Mouse (Mus musculus) ZHBTc4 (cell line): ENCODE measurements around the gene Gnat1.

Experiments used
- DNase-seq: peaks from one replicate; pipeline ENCODE4 v3.0.0-alpha.2; 2011; ENCODE audit warnings: low read depth, low spot score

The Gnat1 gene

DNA sequence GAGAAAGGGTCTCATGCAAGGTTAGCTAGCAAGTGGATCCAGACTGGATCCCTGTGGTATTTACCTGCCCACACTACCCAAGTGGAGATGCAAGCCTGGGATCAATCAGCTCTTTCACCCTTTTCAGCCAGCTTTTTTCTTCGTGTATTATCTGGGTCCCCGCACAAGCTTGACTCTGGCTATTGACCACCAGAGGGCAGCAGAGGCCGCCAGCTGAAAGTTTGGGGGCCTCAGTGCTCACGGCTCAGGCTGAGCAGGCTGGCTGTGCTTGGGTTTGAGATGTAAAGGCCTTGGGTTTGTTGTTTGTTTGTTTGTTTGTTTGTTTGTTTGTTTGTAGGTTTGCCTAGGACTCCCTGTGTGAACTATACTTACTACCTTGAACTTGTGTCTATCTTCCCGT, 33.9 kb downstream of the Gnat1 start:
- peak; percentile 89 for DNase-seq

DNA sequence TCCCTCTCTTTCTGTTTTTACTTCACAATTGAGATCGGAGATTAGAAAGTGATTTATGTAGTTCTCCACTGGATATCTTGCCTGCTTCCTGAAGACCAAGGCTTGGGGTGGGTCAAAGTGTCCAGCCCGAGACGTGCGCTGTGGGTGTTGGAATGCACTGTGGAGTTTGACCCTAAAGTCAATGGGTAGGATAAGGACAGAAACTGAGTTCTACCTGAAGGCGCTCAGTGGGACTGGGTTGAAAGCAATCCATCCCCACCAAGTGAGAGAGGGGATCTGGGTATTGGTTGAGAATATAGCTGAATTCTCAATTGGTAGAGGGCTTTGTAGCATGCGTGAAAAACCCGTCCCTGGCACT, 34.4 kb downstream of the Gnat1 start:
- no peak for DNase-seq

DNA sequence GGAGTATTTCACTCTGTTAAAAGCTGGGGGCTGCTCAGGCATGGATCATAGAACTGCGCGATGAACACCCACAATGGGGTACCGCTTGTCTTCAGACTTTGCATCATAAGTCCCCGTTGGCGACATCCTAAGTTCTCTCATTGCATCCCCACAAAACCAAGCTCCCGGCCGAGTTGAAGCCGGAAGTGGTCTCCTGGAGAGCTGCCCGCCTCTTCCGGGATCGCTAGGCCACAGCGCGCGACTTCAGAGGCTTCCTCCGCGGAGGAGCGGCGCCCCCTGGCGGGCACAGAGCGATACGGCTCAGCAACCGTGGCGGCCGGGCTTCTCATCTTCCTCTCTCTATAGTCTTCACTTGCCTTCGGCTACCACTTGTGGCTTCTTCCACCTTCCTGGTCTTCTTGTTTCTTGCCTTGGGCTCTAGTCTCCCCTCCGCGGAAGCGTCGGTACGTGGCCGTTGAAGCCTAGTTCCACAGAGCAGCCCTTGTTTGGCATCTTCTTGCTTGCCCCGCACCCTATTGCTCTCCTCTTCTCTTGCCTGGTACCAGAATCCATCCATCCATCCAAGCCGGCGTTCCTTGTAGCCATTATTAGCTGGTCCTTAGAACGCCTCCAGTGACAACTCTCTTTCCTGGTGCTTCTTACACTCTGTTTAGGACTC, 34.9 kb downstream of the Gnat1 start:
- DNase-seq, result peak; percentile 96

DNA sequence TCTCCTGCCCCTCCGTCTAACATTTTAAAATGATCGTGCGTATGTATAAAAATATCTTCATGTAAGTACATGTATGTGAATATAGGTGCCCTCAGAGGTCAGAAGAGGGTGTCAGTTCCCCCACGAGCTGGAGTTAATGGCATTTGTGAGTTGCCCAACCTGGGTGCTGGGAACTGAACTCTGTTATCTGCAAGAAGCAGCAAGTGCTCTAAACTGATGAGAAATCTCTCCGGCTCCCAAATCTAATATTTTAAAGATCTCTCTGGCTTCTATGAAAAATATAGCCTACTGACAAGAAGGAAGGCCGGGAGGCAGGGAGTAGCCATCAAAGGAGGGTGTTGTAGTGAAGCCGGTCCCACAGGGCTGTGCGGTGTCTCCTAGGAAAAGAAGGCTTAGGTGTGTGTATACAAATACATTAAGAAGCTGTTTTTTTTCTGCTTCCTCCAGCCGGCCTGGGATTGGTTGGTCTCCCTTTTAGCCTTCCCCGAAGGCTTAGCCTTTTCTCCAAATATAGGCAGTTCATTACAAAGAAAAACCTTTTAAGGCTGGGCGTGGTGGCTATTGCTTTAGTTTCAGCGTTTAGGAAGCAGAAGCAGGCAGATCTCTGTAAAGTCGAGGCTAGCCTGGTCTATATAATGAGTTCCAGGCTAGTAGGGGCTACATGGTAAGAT, 35.8 kb downstream of the Gnat1 start:
- peak; percentile 47 for DNase-seq

DNA sequence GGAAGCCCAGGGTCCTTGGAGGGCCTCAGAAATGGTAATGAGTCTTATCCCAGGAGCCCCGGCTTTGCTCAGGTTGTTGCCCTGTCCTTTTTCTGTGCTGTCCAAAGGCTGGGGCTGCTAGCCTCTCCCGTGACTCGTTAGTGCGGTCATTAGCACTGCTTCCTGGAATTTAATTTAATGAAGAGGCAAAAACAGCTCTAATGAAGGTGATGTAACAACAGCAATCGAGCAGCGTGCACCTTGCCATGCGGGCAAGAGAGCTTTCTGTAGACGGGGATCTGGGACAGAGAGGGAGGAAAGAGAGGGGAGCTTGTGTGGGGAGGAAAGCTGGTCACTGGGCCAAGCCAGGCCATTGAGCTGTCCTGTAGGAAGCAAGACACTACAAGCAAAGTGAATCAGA, 37.8 kb downstream of the Gnat1 start:
- no peak for DNase-seq

DNA sequence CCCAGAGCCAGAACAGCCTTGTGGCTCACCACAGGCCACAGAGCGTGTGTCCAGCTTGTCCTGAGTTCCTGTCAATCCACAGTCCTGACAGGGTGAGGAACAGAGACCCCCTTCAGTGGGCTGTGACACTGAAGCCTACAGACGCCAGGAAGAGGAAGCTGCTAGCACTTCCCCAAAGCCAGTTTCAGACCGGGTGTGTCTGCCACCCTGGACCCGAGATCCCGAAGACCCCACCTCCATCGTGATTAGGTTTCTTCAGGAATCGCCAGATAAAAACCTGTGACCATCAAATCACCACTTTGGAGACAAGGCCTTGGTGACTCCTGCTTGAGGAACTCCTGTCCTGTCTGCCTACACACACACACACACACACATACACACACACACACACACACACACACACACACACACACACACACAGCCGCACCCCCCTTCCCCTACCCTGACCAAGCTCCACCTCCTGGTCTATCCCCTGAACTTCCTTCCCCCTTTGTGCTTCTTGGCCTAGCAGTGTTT, 39.2 kb downstream of the Gnat1 start:
- DNase-seq, result peak; percentile 37

DNA sequence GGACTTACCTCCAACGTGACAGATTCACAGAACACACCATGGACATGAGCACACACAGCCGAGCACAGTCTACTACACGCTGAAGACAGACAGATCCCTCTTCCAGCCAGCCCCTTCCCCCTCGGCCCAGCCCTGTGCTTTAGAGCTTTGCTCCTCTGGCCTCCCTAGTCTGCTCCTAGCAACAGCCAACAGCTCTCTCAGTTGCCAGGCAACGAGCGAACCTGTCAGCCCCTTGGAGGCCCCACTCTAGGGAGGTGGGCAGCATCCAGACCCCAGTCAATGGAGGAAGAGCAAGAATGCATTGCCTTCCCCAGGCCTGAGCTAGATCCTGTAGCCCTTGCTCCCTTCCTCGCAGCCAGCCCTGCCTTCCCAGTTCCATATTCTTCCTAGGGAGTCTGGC, 42.4 kb downstream of the Gnat1 start:
- peak; percentile 48 for DNase-seq

DNA sequence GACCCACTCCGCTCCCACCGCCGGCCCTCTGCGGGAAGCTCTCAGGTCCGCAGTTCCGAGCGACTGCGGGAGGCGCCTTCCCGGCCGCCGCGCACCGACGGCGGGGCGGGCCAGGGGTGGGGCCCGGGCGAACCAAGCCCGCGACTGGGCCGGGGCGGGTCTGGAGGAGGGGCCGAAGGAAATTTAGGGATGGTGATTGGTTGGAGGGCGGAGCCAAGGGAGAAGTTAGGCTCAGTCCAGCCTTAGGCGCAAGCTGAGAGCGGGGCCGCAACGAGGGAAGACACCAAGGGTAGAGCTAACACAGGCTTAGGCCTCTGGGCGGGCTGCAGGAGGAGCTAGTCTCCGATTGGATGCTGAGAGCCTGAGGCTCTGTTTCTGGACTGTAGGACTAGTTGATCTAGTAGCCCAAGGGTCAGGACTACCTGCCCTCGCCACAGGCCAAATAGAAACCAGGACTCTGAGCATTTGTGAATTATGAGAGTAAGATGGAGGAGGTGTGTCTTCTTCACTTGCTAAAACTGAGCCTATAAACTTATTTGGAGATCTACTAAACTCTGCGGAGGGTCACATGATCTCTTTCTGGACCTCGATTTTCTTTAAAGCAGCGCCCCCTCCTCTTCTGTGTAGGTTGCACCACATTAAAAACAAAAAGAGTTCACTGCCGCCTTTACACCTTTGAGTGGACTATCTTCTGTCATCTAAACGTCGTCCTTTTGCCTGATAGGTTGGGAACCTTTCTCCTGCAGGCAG, 44.1 kb downstream of the Gnat1 start, which contains the start of gene Gnai2:
Gnai2 (minus strand) TSS at position 89 of the 750 bp plus-strand sequence.
- peak; percentile 99 for DNase-seq

DNA sequence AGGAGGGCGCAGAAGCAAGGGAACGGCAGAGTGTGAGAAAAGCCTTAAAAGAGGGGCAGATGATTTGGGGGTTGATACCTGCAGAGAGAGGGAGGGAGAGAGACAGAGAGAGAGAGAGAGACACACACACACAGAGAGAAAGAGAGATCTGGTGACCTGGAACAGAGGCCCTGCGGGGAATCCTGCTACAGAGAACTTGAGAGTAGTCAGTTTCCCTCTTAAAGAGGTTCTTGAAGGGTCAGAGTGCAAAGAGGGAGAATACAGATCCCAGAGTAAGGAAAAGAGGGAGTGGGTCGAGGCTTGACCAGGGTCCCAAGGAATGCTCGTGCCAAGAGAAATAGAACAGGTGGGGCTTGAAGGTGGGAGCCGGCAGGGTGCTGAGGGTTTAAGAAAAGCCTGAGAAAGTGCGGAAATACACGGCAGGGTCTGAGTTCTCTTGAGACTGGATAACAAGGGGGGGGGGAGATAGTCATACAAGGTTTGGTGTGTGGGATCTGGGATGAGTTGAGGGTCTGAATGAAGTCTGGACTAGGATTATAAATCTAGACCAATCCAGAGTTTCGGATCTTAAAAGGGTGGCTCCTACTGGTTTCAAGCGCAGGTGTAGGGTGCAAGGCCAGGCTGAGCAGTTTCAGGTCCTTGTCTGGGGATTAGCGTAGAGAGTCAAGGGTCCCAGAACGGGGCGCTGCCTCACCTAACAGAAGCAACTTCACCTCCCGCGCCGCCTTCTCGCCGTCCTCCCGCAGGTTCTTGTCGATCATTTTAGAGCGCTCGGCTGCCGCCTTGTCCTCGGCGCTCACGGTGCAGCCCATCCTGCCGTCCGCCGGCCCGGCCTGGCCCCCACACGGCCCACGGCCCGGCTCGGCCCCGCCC, 44.9 kb downstream of the Gnat1 start:
- DNase-seq, result no peak

DNA sequence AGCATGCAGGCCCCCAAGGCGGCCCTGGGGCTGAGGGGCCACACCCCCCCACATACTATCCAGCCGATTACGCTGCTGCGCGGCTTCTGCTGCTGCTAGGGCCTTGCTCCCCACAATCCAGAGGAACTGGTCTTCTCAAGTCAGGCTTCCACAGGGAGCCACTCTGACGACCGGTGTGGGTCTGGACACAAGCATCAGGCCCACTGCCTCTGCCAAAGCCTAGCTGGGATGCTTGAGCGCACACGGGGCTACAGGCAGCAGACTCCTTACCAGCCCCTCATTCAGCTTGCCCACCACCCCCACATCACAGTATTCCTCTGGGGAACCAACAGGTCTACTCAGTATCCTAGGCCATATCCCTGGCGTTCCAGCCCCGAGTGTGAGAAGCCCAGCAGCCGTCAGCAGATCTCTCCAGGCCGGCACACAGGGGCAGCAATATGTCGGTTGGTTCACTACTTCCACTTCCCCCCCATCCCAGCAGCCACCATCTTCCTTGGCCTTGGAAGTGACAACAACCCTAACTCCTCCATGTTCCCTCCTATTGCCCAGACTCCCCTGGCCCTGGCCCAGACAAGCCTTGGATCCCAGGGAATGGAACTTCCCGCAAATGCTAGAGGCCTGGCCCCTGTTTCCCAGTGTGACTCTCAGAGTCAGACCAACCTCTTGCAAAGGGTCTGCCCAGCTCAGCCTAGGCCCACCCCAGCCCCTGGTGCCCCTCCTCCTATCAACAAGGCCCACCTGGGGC, 45.7 kb downstream of the Gnat1 start:
- no peak for DNase-seq

DNA sequence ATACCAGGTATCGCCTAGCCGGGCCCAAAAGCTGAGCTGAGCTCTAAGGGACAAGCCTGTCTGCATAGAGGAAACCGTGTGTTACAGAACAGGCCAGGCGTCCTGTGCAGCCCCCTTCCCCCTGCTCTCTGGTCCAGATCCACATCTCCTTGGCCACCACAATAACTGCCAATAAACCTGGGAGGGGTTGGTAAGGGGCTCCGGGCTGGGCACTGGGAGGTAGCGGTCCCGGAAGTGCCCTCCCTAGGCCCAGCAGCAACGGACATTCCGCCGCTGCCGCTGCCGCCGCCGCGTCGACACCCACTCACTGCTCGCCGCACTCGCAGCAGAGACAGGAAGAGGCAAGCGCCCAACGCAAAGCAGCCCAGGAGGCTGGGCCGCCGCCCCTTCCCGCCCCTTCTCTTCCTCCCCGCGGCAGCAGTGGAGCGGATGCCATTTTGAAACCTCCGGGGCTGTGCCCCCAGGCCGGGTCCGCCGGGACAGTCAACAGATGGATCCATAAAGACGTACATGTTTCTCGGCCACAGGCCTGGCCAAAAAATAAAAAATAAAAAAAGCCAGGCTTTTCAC, 46.3 kb downstream of the Gnat1 start:
- DNase-seq, result peak; percentile 89

DNA sequence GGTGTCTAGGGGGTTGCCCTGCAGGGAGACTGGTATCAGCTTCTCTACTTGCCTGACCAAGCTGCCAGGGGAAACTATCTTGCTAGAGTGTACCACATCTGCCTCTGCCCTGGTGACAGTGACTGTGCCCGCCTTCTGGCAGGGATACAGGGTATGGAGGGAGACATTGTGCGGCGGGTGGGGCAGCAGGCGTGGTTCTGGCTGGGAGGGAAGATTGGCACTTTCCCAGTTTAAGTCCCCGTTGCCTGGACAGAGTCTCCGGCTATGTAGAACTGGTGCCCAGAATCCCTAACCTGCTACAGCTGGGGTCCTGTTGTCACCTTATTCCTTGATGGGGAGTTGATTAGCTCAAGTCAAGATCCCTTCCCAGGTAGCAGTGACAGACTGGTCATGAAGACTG, 47.0 kb downstream of the Gnat1 start:
- DNase-seq, result no peak

DNA sequence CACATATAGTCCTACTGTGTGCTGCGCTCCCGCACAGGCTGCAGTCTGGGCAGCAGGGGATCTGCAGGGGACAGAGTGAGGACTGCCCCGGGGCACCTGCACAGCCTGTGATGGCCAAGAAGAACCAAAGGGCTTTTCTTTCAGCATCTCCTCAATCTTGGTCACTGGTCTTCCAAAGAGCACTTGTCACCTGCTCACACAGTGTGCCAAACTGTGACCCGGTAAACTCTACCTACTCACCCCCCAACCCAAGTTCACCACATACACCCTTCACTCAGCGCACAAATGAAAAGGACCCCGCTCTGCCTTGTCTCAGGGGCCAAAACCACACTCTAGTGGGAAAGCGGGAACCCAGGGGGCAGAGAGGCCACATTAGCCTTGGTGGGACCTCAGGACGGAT, 47.7 kb downstream of the Gnat1 start:
- no peak for DNase-seq

DNA sequence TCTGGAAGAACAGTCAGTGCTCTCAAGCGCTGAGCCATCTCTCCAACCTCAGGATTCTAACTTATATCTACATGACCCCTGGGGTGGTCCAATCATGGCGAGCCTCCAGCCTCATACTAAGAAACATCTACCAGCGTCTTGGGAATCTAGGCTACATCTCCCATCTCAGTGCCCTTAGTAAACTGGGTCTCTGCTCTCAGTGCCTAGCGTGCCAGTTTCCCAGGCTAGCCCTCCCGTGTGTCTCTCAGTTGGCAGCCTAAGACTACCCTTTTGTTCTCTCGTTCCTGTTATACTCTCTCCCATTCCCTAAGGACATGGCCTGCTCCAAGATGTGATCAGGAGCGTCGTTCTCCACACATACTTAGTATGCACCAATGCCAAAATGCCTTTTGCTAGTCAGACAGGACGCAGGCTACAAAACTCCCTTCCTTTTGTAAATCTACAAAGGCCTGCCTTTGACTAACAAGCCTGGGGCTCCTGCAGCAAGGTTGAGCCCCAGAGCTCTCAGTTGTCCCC, 48.1 kb downstream of the Gnat1 start:
- no peak for DNase-seq

DNA sequence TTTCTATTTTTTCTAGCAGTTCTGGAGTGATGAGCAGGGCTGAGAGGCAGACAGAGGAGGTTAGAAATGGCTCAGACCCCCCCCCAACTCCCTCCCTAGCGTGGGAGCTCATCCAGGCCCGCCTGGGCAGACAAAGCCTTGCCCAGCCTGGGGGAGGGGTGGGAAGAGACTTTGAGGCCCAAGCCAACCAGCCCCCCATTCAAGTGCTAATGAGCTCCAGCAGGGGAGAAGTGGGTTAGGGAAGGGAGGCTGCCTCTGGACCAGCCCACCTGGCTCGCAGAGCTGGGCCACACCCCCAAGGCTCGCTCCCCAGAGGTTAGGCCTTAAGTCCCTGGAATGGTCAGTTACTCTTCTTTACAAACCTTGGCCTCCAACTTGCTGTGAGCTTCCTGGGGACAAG, 48.9 kb downstream of the Gnat1 start:
- DNase-seq, result peak; percentile 98

DNA sequence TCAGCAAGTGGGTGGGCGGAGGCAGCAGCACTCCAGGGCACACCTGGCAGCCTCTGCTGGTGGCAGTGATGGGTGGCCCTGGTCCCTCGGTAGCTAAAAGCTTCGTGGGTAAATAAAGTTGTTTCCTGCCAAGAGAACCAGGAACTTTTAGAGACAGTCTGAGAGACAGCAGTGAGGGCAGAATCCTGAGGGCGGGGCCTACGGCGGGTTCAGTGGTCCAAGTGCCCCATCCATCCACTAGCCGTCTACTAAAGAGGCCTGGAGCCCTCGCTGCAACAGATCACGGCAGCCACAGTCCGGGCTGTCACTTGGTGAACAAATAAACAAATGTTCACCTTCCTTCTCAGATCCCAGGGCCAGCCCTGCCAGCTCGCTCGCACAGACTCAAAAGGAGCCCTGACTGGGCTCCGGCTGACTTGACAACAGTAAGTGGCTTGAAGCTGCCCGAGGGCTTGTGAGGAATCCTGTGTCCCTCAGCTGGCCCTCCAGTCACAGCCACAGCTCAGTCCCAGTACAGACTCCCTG, 49.5 kb downstream of the Gnat1 start:
- peak; percentile 50 for DNase-seq

DNA sequence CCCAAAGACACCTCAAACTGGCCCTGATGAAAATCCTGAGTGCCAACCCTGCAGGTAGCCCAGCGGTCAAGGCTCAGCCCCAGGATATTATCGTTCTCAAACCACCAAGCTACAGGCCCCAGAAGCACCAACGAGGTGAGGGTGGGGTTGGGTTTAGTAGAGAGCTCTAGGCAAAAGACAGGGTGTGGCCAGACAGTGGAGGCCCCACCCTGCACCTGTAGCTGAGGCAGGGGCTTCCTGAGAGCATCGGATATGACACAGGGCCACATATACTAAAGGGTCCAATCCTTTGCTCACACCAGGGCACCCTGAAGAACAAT, 50.1 kb downstream of the Gnat1 start:
- DNase-seq, result peak; percentile 42

DNA sequence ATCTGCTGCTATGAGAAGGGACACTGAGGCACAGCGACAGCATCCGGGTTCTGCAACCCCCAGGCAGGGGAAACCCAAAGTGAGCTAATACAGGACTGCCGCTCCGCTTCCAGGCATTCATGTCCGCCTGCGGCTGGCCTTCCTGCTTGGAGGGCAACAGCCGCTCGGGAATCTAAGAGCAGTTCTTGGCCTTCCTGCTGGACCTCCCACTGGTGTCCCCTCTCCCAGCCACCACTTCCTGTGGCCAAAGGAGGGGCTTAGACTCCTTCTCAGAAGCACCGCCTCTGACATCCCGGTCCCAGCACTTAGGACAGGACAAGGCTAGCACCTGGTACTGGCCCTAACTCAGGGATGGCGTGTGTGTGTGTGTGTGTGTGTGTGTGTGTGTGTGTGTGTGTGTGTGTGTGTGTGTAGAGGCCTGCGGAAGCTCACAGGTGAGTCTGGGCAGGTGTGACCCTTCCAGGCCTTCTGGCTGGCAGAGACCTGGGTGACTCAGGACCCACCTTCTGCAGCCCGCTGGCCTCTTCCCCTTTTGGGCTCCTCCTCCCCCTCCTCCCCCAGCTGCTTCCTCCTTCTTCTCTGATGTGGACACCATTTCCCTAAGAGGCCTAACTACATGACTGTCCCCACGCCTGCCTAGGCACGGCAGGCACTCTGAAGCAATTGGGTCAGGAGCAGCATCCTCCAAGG, 50.6 kb downstream of the Gnat1 start:
- DNase-seq, result no peak

DNA sequence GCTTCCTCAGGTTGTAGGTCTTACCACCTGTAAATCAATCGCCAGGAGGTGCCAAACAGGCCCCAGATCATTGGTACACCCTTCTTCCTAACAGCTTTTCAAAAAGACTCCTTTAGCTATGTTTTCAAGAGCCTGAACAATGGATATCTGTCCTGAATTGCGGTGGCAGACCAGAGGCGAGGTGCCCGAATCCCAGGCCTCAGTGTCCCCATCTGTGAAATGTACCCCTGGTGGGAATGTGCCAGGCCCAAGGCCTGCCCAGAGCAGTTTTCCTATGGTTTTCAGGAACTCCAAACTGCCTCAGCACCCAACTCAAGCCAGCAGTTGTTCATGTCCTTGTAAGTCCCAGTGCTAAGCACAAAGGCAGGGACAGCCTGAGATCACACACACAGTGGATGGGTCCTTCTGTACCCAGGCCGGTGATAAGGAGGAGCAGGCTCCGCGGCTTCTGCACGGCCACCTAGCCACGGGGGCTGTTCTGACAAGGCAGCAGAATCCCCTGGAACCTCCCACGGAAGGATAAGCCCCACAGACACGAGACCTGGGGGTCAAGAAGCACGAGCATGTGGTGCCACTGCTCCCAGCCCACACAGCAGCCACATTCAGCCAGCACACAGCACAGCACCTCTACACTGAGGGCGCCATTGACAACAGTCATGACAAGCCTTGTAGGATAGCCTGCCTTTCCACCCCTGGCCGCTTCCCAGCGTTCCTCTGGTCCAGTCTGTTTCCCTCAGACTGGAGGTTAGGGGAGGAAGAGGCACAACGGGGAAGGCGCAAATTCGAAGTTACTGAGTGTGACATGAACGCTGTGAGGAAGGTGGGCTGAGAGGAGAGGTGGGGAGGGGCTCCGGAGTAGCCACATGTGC, 51.9 kb downstream of the Gnat1 start:
- no peak for DNase-seq
